Mouse (Mus musculus): ENCODE results near the gene Lmtk2. TPM values are rescaled to one million over a fixed set of nuclear protein-coding genes. Genes with fewer than 3 reads are reported as not detected.

The Lmtk2 gene
- total and polyA plus RNA-seq, 2 experiments from 2014 or later: 7.1 to 58.8 TPM

- Histone ChIP-seq H3K4me2 (ENCODE audit: low read depth, low read length) (peak within 1 kb of the TSS; percentile 51), H3K4me1 (ENCODE audit: insufficient read depth, low read length) (no peaks in the 10 kb centered on the region), H3K9me3 (ENCODE audit: low read length) (no peaks in the 10 kb centered on the region), H3K4me3 (ENCODE audit: low read length) (peak within 1 kb of the TSS; percentile 21; the same call in 1 of the 2 replicates), H3K36me3 (ENCODE audit: insufficient read depth, low read length) (peaks cover 13% of the 10 kb centered on the region; the same call in 1 of the 2 replicates), H3K9ac (replicated peaks; ENCODE audit: low read length) (peak within 1 kb of the TSS; percentile 30), H3K27me3 (ENCODE audit: insufficient read depth, low read length) (no peaks in the 10 kb centered on the region), H3K27ac (no peak within 1 kb of the TSS)
- ATAC-seq (0 out of 2 replicates have a peak, but pooled peaks have one; percentile 34), DNase-seq (ENCODE audit: low spot score) (peak; percentile 27)
- no peak for TF ChIP-seq CTCF (IDR thresholded peaks at IDR 0.05; ENCODE audit: low read depth)
- WGBS: 8% methylated on average over 22 of the region's 26 CpGs
Observed at GRCm38 (mm10) chr5:144189950-144190583, 89.8 kb downstream of the Lmtk2 start, which contains the start of gene Bhlha15. TSS of gene Bhlha15 (plus strand) at chr5:144190286.

DNA sequence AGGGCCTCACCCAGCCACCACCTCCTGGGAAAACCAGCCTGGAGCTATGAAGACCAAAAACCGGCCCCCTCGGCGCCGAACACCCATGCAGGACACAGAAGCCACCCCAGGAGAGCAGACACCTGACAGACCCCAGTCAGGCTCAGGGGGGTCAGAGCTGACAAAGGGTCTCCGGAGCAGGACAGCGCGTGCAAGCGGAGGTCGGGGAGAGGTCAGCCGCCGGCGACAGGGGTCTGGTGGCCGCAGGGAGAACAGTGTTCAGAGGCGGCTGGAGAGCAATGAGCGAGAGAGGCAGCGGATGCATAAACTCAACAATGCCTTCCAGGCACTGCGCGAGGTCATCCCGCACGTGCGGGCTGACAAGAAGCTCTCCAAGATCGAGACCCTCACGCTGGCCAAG is 90.8 kb downstream of the Lmtk2 start:
- Histone ChIP-seq H3K36me3 (ENCODE audit: insufficient read depth, low read length) (peaks cover 6% of the 10 kb centered on the region; the same call in 1 of the 2 replicates), H3K4me2 (ENCODE audit: low read depth, low read length) (no peak overlapping the region), H3K4me1 (ENCODE audit: insufficient read depth, low read length) (no peaks in the 10 kb centered on the region), H3K9ac (replicated peaks; ENCODE audit: low read length) (no peak overlapping the region), H3K27me3 (ENCODE audit: insufficient read depth, low read length) (no peaks in the 10 kb centered on the region), H3K9me3 (ENCODE audit: low read length) (no peaks in the 10 kb centered on the region), H3K27ac (no peak overlapping the region), H3K4me3 (ENCODE audit: low read length) (no peak overlapping the region)
- DNase-seq (ENCODE audit: low spot score) (no peak), ATAC-seq (no peak)
- no peak for TF ChIP-seq CTCF (IDR thresholded peaks at IDR 0.05; ENCODE audit: low read depth)
- WGBS: 47% methylated on average over 23 of the region's 23 CpGs

DNA sequence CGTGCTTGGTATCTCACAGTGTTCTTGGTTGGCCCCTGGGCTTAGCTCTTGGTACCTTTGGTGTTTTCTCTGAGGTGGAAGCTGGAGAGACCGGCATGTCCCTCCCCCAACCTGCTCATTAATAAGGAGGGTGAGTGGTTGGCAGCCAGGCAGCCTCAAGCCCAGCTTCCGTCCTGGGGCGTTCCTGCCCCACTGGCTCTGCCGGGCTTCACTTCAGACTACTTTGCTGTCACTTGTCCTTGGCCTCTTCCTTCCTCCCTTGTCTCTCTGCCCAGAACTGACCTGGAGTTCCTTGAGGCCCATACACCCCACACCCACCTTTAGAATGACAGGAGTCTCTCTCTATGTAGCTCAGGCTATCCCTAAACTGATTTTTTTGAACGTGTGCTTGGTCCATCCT is 92.4 kb downstream of the Lmtk2 start:
- no peak overlapping the region for H3K27ac ChIP-seq
- H3K4me1 ChIP-seq (ENCODE audit: insufficient read depth, low read length): no peaks in the 10 kb centered on the region
- H3K27me3 ChIP-seq (ENCODE audit: insufficient read depth, low read length): no peaks in the 10 kb centered on the region
- ATAC-seq (no peak), DNase-seq (ENCODE audit: low spot score) (no peak)
- H3K9ac ChIP-seq (replicated peaks; ENCODE audit: low read length): no peak overlapping the region
- H3K9me3 ChIP-seq (ENCODE audit: low read length): no peaks in the 10 kb centered on the region
- H3K36me3 ChIP-seq (ENCODE audit: insufficient read depth, low read length): peaks cover 4% of the 10 kb centered on the region; the same call in 1 of the 2 replicates
- H3K4me3 ChIP-seq (ENCODE audit: low read length): no peak overlapping the region
- no peak for TF ChIP-seq CTCF (IDR thresholded peaks at IDR 0.05; ENCODE audit: low read depth)
- H3K4me2 ChIP-seq (ENCODE audit: low read depth, low read length): no peak overlapping the region
- 83% methylated on average over 6 of the region's 6 CpGs for WGBS

GRCm38 (mm10) chr5:144194416-144194815 is 94.2 kb downstream of the Lmtk2 start:
- 77% methylated on average over 7 of the region's 7 CpGs for WGBS
- Histone ChIP-seq H3K27me3 (ENCODE audit: insufficient read depth, low read length) (no peaks in the 10 kb centered on the region), H3K27ac (no peak overlapping the region), H3K4me3 (ENCODE audit: low read length) (no peak overlapping the region), H3K4me1 (ENCODE audit: insufficient read depth, low read length) (no peaks in the 10 kb centered on the region), H3K9me3 (ENCODE audit: low read length) (no peaks in the 10 kb centered on the region), H3K4me2 (ENCODE audit: low read depth, low read length) (no peak overlapping the region), H3K36me3 (ENCODE audit: insufficient read depth, low read length) (peaks cover 8% of the 10 kb centered on the region), H3K9ac (replicated peaks; ENCODE audit: low read length) (no peak overlapping the region)
- no peak for DNase-seq (ENCODE audit: low spot score)
- no peak for ATAC-seq
- no peak for TF ChIP-seq CTCF (IDR thresholded peaks at IDR 0.05; ENCODE audit: low read depth)

- no peak for ATAC-seq
- Histone ChIP-seq H3K27me3 (ENCODE audit: insufficient read depth, low read length) (no peaks in the 10 kb centered on the region), H3K9ac (replicated peaks; ENCODE audit: low read length) (no peak overlapping the region), H3K36me3 (ENCODE audit: insufficient read depth, low read length) (peaks cover 8% of the 10 kb centered on the region), H3K4me2 (ENCODE audit: low read depth, low read length) (no peak overlapping the region), H3K9me3 (ENCODE audit: low read length) (no peaks in the 10 kb centered on the region), H3K4me1 (ENCODE audit: insufficient read depth, low read length) (no peaks in the 10 kb centered on the region), H3K27ac (no peak overlapping the region), H3K4me3 (ENCODE audit: low read length) (no peak overlapping the region)
- no peak for DNase-seq (ENCODE audit: low spot score)
- no peak for TF ChIP-seq CTCF (IDR thresholded peaks at IDR 0.05; ENCODE audit: low read depth)
- WGBS: 78% methylated on average over 8 of the region's 8 CpGs
Observed at GRCm38 (mm10) chr5:144195567-144195966, 95.3 kb downstream of the Lmtk2 start.

GRCm38 (mm10) chr5:144200616-144201015 is 100.4 kb downstream of the Lmtk2 start:
- H3K9ac ChIP-seq (replicated peaks; ENCODE audit: low read length): no peak overlapping the region
- H3K4me1 ChIP-seq (ENCODE audit: insufficient read depth, low read length): no peaks in the 10 kb centered on the region
- peaks cover 35% of the 10 kb centered on the region for H3K36me3 ChIP-seq (ENCODE audit: insufficient read depth, low read length)
- no peaks in the 10 kb centered on the region for H3K9me3 ChIP-seq (ENCODE audit: low read length)
- no peak overlapping the region for H3K27ac ChIP-seq
- no peak overlapping the region for H3K4me3 ChIP-seq (ENCODE audit: low read length)
- DNase-seq (ENCODE audit: low spot score): no peak
- TF ChIP-seq CTCF (IDR thresholded peaks at IDR 0.05; ENCODE audit: low read depth): no peak
- peak; percentile 1; the same call in 1 of the 2 replicates for ATAC-seq
- WGBS: 65% methylated on average over 11 of the region's 11 CpGs
- H3K27me3 ChIP-seq (ENCODE audit: insufficient read depth, low read length): no peaks in the 10 kb centered on the region
- H3K4me2 ChIP-seq (ENCODE audit: low read depth, low read length): no peak overlapping the region

DNA sequence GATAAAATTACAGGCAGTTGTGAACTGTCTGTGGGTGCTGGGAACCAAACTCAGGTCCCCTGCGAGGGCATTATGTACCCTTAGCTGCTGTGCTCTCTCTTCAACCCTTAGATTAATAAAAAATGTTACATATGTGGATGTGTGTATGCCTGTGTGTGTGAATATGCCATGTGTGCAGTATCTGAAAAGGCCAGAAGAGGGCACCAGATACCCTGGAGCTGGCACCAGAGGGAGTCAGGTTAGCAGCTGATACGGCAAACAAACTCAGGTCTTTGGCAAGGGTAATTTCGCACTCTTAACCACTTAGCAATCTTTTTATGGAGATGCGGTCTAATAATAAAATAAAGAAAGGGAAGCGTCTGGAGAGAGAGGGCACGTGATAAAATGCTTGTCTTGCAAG is 102.2 kb downstream of the Lmtk2 start:
- Histone ChIP-seq H3K9me3 (ENCODE audit: low read length) (no peaks in the 10 kb centered on the region), H3K27me3 (ENCODE audit: insufficient read depth, low read length) (no peaks in the 10 kb centered on the region), H3K4me2 (ENCODE audit: low read depth, low read length) (no peak overlapping the region), H3K36me3 (ENCODE audit: insufficient read depth, low read length) (peaks cover 51% of the 10 kb centered on the region), H3K9ac (replicated peaks; ENCODE audit: low read length) (no peak overlapping the region), H3K27ac (no peak overlapping the region), H3K4me3 (ENCODE audit: low read length) (no peak overlapping the region), H3K4me1 (ENCODE audit: insufficient read depth, low read length) (no peaks in the 10 kb centered on the region)
- peak; percentile 41; the same call in 1 of the 2 replicates for TF ChIP-seq CTCF (IDR thresholded peaks at IDR 0.05; ENCODE audit: low read depth)
- DNase-seq (ENCODE audit: low spot score) (no peak), ATAC-seq (no peak)
- 93% methylated on average over 6 of the region's 6 CpGs for WGBS

Measured in hindbrain, postnatal 0 days (tissue).